Mouse (Mus musculus) MN1 (cell line): ENCODE measurements around the gene Gm6502.
"Not testable (repeated sequence)": the region's sequence is repeated elsewhere in the genome, so short reads cannot be mapped to it uniquely, and the experiment has no call there.

ENCODE experiments used
- DNase-seq: peaks from one replicate; pipeline ENCODE4 v3.0.0-alpha.2; 2016; ENCODE audit warnings: low spot score

Gene Gm6502

GRCm38 (mm10) chr5:94314135-94314534 is at the start of gene Gm6502:
Gene Gm6502 (plus strand): TSS chr5:94314435.
- not testable (repeated sequence) for DNase-seq

GRCm38 (mm10) chr5:94306696-94307095 is 7.5 kb upstream of the Gm6502 start, which contains the start of gene A430089I19Rik:
Gene A430089I19Rik (minus strand): TSS chr5:94306796.
- DNase-seq = not testable (repeated sequence)

- DNase-seq = not testable (repeated sequence)
These were observed 25.2 kb downstream of the Gm6502 start, which contains the start of gene AA792892 for GRCm38 (mm10) chr5:94339449-94339848. Gene AA792892 (plus strand): TSS chr5:94339749.
